Mouse (Mus musculus) cortical plate, adult 2 months (tissue): Measurements from ENCODE around the gene Grik4.

Experiments used
- CTCF ChIP-seq: fragments of 200-500 bp; IDR thresholded peaks from 2 replicates; pipeline ENCODE4 v1.5.1; 2011; ENCODE audit warnings: mild to moderate bottlenecking, control low read depth, low read length; ENCODE audit not compliant: insufficient read depth; ENCODE audit errors: extremely low read depth
- POLR2A ChIP-seq: fragments of 200-500 bp; IDR thresholded peaks from 2 replicates; pipeline ENCODE4 v1.6.1; 2011; ENCODE audit warnings: mild to moderate bottlenecking, low read length, control low read depth; ENCODE audit not compliant: insufficient read depth; ENCODE audit errors: extremely low read depth

DNA sequence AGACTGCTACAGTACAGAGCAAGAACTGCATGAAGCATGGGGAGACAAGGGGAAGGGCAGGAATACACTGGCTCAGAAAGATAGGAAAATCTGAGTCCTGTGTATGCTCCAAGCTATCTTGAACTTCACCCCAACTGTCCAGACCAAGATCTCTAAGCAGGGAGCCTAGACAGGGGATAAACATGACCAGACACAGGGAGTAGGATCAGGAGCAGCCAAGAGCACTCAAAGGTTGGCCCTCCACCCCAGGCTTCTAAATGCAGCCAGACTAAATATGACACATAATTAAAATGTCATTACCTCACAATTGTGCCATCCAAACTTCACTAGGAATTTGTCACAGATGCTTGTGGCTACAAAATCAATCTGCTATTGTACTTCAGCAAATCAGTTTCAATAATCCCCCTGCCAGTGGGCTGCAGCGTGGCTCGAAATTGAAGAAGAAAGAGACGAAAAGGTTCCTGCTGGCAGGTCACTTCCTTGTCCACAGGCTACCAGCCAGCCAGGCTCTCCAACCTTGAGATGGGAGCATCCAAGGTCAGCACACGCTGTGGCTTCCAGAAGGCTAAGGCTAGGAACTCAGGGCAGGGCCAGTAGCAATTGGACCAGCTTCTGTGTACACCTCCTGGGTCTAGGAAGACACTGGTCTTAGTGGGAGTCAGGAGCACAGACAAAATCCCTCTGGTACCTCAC lies 85.1 kb downstream of the Grik4 start:
- TF ChIP-seq CTCF (no peak), POLR2A (no peak)
